ENCODE assay signal across 8 mouse cellular contexts in genomic region chr2:92191826-92192581, GRCm38 (mm10).
DNase-seq lines count a peak whose midpoint lies in the region; ATAC-seq lines count a peak whose summit lies in the region.

No protein-coding gene starts in this region.

- no peak overlapping the region for H3K27ac ChIP-seq in hindbrain, embryonic 14.5 days
- no peak overlapping the region for H3K27ac ChIP-seq in hindbrain, embryonic 12.5 days

- no peak overlapping the region for H3K9ac ChIP-seq in hindbrain, embryonic 14.5 days
- no peak overlapping the region for H3K9ac ChIP-seq in hindbrain, embryonic 12.5 days

- peaks cover 29% of the 10 kb centered on the region for H3K4me1 ChIP-seq in hindbrain, embryonic 14.5 days (replicated peaks; ENCODE audit: control insufficient read depth, insufficient read depth, low read length)
- peaks cover 18% of the 10 kb centered on the region for H3K4me1 ChIP-seq in hindbrain, embryonic 12.5 days

- DNase-seq in hindbrain, embryonic 14.5 days (ENCODE audit: low spot score) = peak; percentile 79
- DNase-seq in thymus, postnatal 0 days (ENCODE audit: low spot score) = peak; percentile 84
- no peak for DNase-seq in thymus, postnatal 36 days
- peak; percentile 67 for DNase-seq in c-Kit-positive CD71-positive TER-119-positive erythroid progenitor cells, embryonic 14.5 days (ENCODE audit: low spot score)
- peak; percentile 52 to 77 for DNase-seq in kidney, postnatal 36 days
- peak; percentile 83 for DNase-seq in retina, postnatal 1 day
- no peak for DNase-seq in testis, postnatal 10 days (ENCODE audit: low spot score)

- no peaks in the 10 kb centered on the region for H3K27me3 ChIP-seq in hindbrain, embryonic 14.5 days (ENCODE audit: control insufficient read depth, insufficient read depth, low read length)
- no peaks in the 10 kb centered on the region for H3K27me3 ChIP-seq in hindbrain, embryonic 12.5 days

- no peak overlapping the region for H3K4me3 ChIP-seq in hindbrain, embryonic 14.5 days (replicated peaks; ENCODE audit: low read length)
- no peak overlapping the region for H3K4me3 ChIP-seq in hindbrain, embryonic 12.5 days

- 77% methylated on average over 5 of the region's 5 CpGs for WGBS in hindbrain, embryonic 14.5 days
- 80% methylated on average over 5 of the region's 5 CpGs for WGBS in hindbrain, embryonic 12.5 days

- no peaks in the 10 kb centered on the region for H3K9me3 ChIP-seq in hindbrain, embryonic 14.5 days (ENCODE audit: control insufficient read depth, low read length)
- H3K9me3 ChIP-seq in hindbrain, embryonic 12.5 days (replicated peaks) = no peaks in the 10 kb centered on the region

- no peaks in the 10 kb centered on the region for H3K36me3 ChIP-seq in hindbrain, embryonic 14.5 days (replicated peaks; ENCODE audit: control insufficient read depth, insufficient read depth)
- no peaks in the 10 kb centered on the region for H3K36me3 ChIP-seq in hindbrain, embryonic 12.5 days

- H3K4me2 ChIP-seq in hindbrain, embryonic 14.5 days (replicated peaks) = no peak overlapping the region
- no peak overlapping the region for H3K4me2 ChIP-seq in hindbrain, embryonic 12.5 days (replicated peaks)

- ATAC-seq in hindbrain, embryonic 14.5 days (ENCODE audit: low FRiP score) = no peak
- ATAC-seq in hindbrain, embryonic 12.5 days (ENCODE audit: low FRiP score) = no peak

Comparison
In these comparisons a context has a peak if more than half of its experiments do, and no peak if none do; other contexts are left out.
1. DNase-seq: peak in hindbrain, embryonic 14.5 days (single experiment), thymus, postnatal 0 days (single experiment), c-Kit-positive CD71-positive TER-119-positive erythroid progenitor cells, embryonic 14.5 days (single experiment), kidney, postnatal 36 days (2 of 2) and retina, postnatal 1 day (single experiment); none in thymus, postnatal 36 days (0 of 2) and testis, postnatal 10 days (single experiment).